Mouse (Mus musculus) liver, embryonic 14.5 days (tissue): ENCODE results near the gene Olfr1497. TPM values are rescaled to one million over a fixed set of nuclear protein-coding genes. Genes with fewer than 3 reads are reported as not detected.

Experiments used
- ATAC-seq: fragments of 200-750 bp; cut with Nextera tagmentation; 2 replicates; pipeline ENCODE4 v1.8.0; 2017; ENCODE audit warnings: moderate number of reproducible peaks, mild to moderate bottlenecking, moderate library complexity; ENCODE audit not compliant: insufficient read depth
- DNase-seq, 3 experiments: peaks; one replicate each; pipeline ENCODE4 v3.0.0-alpha.2; 2012 to 2013; ENCODE audit warnings: low read depth in 3 of 3, low spot score in 3 of 3
- H3K27ac ChIP-seq: fragments of 300-500 bp; sonication (generic); 2 replicates; pipeline ENCODE4 v1.5.1; 2014; ENCODE audit warnings: moderate library complexity, mild to moderate bottlenecking, control low read depth, inconsistent platforms
- H3K27me3 ChIP-seq: fragments of 300-500 bp; sonication (generic); 2 replicates; pipeline ENCODE4 v1.6.1; 2014; ENCODE audit warnings: mild to moderate bottlenecking, low read length, moderate library complexity; ENCODE audit not compliant: control insufficient read depth, insufficient read depth
- H3K36me3 ChIP-seq: fragments of 300-500 bp; sonication (generic); replicated peaks from 2 replicates; pipeline ENCODE4 v1.6.1; 2014; ENCODE audit warnings: low read depth; ENCODE audit not compliant: control insufficient read depth, insufficient read depth
- H3K4me1 ChIP-seq, 2 experiments: fragments of 200-500 bp in 1 of 2; fragments of 300-500 bp in 1 of 2; sonication (generic) in 1 of 2; replicated peaks; 2 replicates each; pipeline ENCODE4 v1.6.1; 2012 to 2014; ENCODE audit warnings: antibody characterized with exemption in 1 of 2, inconsistent platforms in 1 of 2, low read length in 1 of 2; ENCODE audit not compliant: control insufficient read depth in 2 of 2, insufficient read depth in 2 of 2
- H3K4me2 ChIP-seq: fragments of 300-500 bp; sonication (generic); 2 replicates; pipeline ENCODE4 v1.6.1; 2014; ENCODE audit warnings: low read depth, mild to moderate bottlenecking, control low read depth, moderate library complexity
- H3K4me3 ChIP-seq, 2 experiments: fragments of 200-500 bp in 1 of 2; fragments of 300-500 bp in 1 of 2; sonication (generic) in 1 of 2; 2 replicates each; pipeline ENCODE4 v1.5.1; 2012 to 2014; ENCODE audit warnings: low read depth in 2 of 2, low read length in 2 of 2, mild to moderate bottlenecking in 2 of 2, control low read depth in 1 of 2, inconsistent platforms in 1 of 2, moderate library complexity in 1 of 2; ENCODE audit not compliant: insufficient read depth in 1 of 2
- H3K9ac ChIP-seq: fragments of 300-500 bp; sonication (generic); replicated peaks from 2 replicates; pipeline ENCODE4 v1.6.1; 2014; ENCODE audit warnings: mild to moderate bottlenecking, control low read depth, moderate library complexity
- H3K9me3 ChIP-seq: fragments of 300-500 bp; sonication (generic); 2 replicates; pipeline ENCODE4 v1.6.1; 2016; ENCODE audit warnings: low read length, mixed read lengths; ENCODE audit not compliant: control insufficient read depth
- CTCF ChIP-seq: IDR thresholded peaks from 2 replicates; pipeline ENCODE4 v1.5.1; 2016; ENCODE audit warnings: antibody characterized with exemption, low read depth, control low read depth
- EP300 ChIP-seq: IDR thresholded peaks from 2 replicates; pipeline ENCODE4 v1.6.1; 2016; ENCODE audit warnings: antibody characterized with exemption, low read depth
- WGBS: fragments of 180-500 bp; shearing (Covaris S2); extraction: QIAGEN DNeasy Blood & Tissue Kit; methylation state at CpG from one replicate; pipeline ENCODE4 v1.1.7; 2014; ENCODE audit not compliant: insufficient replicate concordance; 5-methylcytosine and 5-hydroxymethylcytosine counted together
- polyA plus RNA-seq, 2 experiments: library from polyadenylated mRNA; depleted of rRNA in 1 of 2; stranded (reverse) in 1 of 2; unstranded in 1 of 2; fragments of >200 nt; fragmentation: Nextera tagmentation in 1 of 2; extraction: Ambion mirVana in 1 of 2; gene quantifications; 2 replicates each; pipeline versions ENCODE4 v1.2.1 to v1.2.3; 2012 to 2014

The Olfr1497 gene
- polyA plus RNA-seq, 2 experiments = not detected

DNA sequence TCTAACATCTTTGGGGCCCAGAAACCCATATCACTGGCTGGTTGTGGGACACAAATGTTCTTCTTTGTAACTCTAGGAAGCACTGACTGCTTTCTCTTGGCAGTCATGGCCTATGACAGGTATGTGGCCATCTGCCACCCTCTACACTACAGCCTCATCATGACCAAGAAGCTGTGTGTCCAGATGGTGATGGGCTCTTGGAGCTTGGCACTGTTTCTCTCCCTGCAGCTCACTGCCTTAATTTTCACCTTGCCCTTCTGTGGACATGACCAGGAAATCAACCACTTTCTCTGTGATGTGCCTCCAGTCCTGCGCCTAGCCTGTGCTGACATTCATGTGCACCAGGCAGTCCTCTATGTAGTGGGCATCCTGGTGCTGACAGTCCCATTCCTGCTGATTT lies 48.6 kb downstream of the Olfr1497 start:
- Histone ChIP-seq H3K27me3 (no peaks in the 10 kb centered on the region), H3K9ac (no peak overlapping the region), H3K9me3 (no peaks in the 10 kb centered on the region), H3K4me3 (no peak overlapping the region), H3K4me2 (no peak overlapping the region), H3K4me1 (no peaks in the 10 kb centered on the region), H3K36me3 (no peaks in the 10 kb centered on the region), H3K27ac (no peak overlapping the region)
- WGBS = 48% methylated on average over 1 of the region's 1 CpGs
- DNase-seq (no peak), ATAC-seq (no peak)
- TF ChIP-seq EP300 = no peak
- TF ChIP-seq CTCF = no peak

Other genes starting within 250 kb of the Olfr1497 start
- gene Olfr1484, start 214.7 kb downstream of the Olfr1497 start, polyA plus RNA-seq (2012; rRNA removed) = not detected in 2 replicates
- not detected in 2 replicates for gene Olfr1484, start 214.7 kb downstream of the Olfr1497 start, polyA plus RNA-seq (2014; fragmentation: Nextera tagmentation; extraction: Ambion mirVana)
- gene Olfr1487, start 180.8 kb downstream of the Olfr1497 start, polyA plus RNA-seq (2012; rRNA removed) = not detected in 2 replicates
- not detected in 2 replicates for gene Olfr1487, start 180.8 kb downstream of the Olfr1497 start, polyA plus RNA-seq (2014; fragmentation: Nextera tagmentation; extraction: Ambion mirVana)
- not detected in 2 replicates for gene Olfr1489, start 166.6 kb downstream of the Olfr1497 start, polyA plus RNA-seq (2012; rRNA removed)
- gene Olfr1489, start 166.6 kb downstream of the Olfr1497 start, polyA plus RNA-seq (2014; fragmentation: Nextera tagmentation; extraction: Ambion mirVana) = not detected in 2 replicates
- gene Olfr1490, start 147.1 kb downstream of the Olfr1497 start, polyA plus RNA-seq (2012; rRNA removed) = not detected in 2 replicates
- gene Olfr1490, start 147.1 kb downstream of the Olfr1497 start, polyA plus RNA-seq (2014; fragmentation: Nextera tagmentation; extraction: Ambion mirVana) = not detected in 2 replicates
- gene Olfr1491, start 100.9 kb downstream of the Olfr1497 start, polyA plus RNA-seq (2012; rRNA removed) = not detected in 2 replicates
- gene Olfr1491, start 100.9 kb downstream of the Olfr1497 start, polyA plus RNA-seq (2014; fragmentation: Nextera tagmentation; extraction: Ambion mirVana) = not detected in 2 replicates
- gene Olfr1493-ps1, start 74.9 kb downstream of the Olfr1497 start, polyA plus RNA-seq (2012; rRNA removed) = not detected in 2 replicates
- gene Olfr1493-ps1, start 74.9 kb downstream of the Olfr1497 start, polyA plus RNA-seq (2014; fragmentation: Nextera tagmentation; extraction: Ambion mirVana) = not detected in 2 replicates
- not detected in 2 replicates for gene Olfr1494, start 58.5 kb downstream of the Olfr1497 start, polyA plus RNA-seq (2012; rRNA removed)
- gene Olfr1494, start 58.5 kb downstream of the Olfr1497 start, polyA plus RNA-seq (2014; fragmentation: Nextera tagmentation; extraction: Ambion mirVana) = not detected in 2 replicates
- not detected in 2 replicates for gene Olfr1495, start 33.6 kb downstream of the Olfr1497 start, polyA plus RNA-seq (2012; rRNA removed)
- not detected in 2 replicates for gene Olfr1495, start 33.6 kb downstream of the Olfr1497 start, polyA plus RNA-seq (2014; fragmentation: Nextera tagmentation; extraction: Ambion mirVana)
- not detected in 2 replicates for gene Olfr1496, start 20.3 kb downstream of the Olfr1497 start, polyA plus RNA-seq (2012; rRNA removed)
- gene Olfr1496, start 20.3 kb downstream of the Olfr1497 start, polyA plus RNA-seq (2014; fragmentation: Nextera tagmentation; extraction: Ambion mirVana) = not detected in 2 replicates
- gene Olfr1499, start 21.2 kb upstream of the Olfr1497 start, polyA plus RNA-seq (2012; rRNA removed) = not detected in 2 replicates
- not detected in 2 replicates for gene Olfr1499, start 21.2 kb upstream of the Olfr1497 start, polyA plus RNA-seq (2014; fragmentation: Nextera tagmentation; extraction: Ambion mirVana)
- not detected in 2 replicates for gene Olfr1500, start 32.3 kb upstream of the Olfr1497 start, polyA plus RNA-seq (2012; rRNA removed)
- gene Olfr1500, start 32.3 kb upstream of the Olfr1497 start, polyA plus RNA-seq (2014; fragmentation: Nextera tagmentation; extraction: Ambion mirVana) = not detected in 2 replicates
- gene Olfr1501, start 52.5 kb upstream of the Olfr1497 start, polyA plus RNA-seq (2012; rRNA removed) = not detected in 2 replicates
- not detected in 2 replicates for gene Olfr1501, start 52.5 kb upstream of the Olfr1497 start, polyA plus RNA-seq (2014; fragmentation: Nextera tagmentation; extraction: Ambion mirVana)
- gene Olfr1502, start 63.6 kb upstream of the Olfr1497 start, polyA plus RNA-seq (2012; rRNA removed) = not detected in 2 replicates
- gene Olfr1502, start 63.6 kb upstream of the Olfr1497 start, polyA plus RNA-seq (2014; fragmentation: Nextera tagmentation; extraction: Ambion mirVana) = not detected in 2 replicates
- gene Olfr1504, start 99.7 kb upstream of the Olfr1497 start, polyA plus RNA-seq (2012; rRNA removed) = not detected in 2 replicates
- gene Olfr1504, start 99.7 kb upstream of the Olfr1497 start, polyA plus RNA-seq (2014; fragmentation: Nextera tagmentation; extraction: Ambion mirVana) = not detected in 2 replicates
- gene Olfr1505, start 115.3 kb upstream of the Olfr1497 start, polyA plus RNA-seq (2012; rRNA removed) = not detected in 2 replicates
- gene Olfr1505, start 115.3 kb upstream of the Olfr1497 start, polyA plus RNA-seq (2014; fragmentation: Nextera tagmentation; extraction: Ambion mirVana) = not detected in 2 replicates